Mouse (Mus musculus) bone marrow, adult 2 months (tissue): ENCODE measurements at regions not wholly inside any gene's neighbourhood (a gene's known extent, or its start where the extent isn't known, plus 50 kb on each side); places are given as distances from the start of the nearest gene placed in this dataset.

Source experiments
- CTCF ChIP-seq: fragments of 200-500 bp; IDR thresholded peaks from 2 replicates; pipeline ENCODE4 v1.5.1; 2011; ENCODE audit warnings: low read length, control low read depth; ENCODE audit not compliant: control insufficient read depth, insufficient read depth
- POLR2A ChIP-seq: fragments of 200-500 bp; IDR thresholded peaks from 2 replicates; pipeline ENCODE4 v1.6.1; 2011; ENCODE audit warnings: low read depth, mild to moderate bottlenecking, control low read depth, low read length, borderline replicate concordance; ENCODE audit not compliant: control insufficient read depth

DNA sequence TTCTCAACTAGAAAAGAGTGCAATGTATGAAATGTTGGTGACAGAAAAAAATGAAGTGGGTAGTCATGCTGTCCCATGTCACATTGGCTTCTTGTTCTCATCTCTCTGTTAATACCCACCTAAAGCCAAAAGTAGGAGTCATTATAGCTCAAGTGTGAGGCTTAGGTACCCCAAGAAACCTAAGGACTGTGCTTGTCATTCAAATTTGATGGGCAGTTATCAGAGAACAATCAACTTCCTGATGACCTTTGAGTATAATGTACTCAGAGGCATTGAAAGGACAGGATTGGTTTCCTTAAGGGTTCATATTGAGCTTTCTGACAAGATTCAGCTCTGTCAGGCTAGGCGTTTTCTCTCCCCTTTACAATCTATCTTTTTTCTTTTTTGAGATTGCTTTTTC is 231.8 kb upstream of the Atp2b1 start:
- no peak for TF ChIP-seq POLR2A
- no peak for TF ChIP-seq CTCF
